Mouse (Mus musculus): ENCODE results near the gene Bmf.

Bmf gene

DNA sequence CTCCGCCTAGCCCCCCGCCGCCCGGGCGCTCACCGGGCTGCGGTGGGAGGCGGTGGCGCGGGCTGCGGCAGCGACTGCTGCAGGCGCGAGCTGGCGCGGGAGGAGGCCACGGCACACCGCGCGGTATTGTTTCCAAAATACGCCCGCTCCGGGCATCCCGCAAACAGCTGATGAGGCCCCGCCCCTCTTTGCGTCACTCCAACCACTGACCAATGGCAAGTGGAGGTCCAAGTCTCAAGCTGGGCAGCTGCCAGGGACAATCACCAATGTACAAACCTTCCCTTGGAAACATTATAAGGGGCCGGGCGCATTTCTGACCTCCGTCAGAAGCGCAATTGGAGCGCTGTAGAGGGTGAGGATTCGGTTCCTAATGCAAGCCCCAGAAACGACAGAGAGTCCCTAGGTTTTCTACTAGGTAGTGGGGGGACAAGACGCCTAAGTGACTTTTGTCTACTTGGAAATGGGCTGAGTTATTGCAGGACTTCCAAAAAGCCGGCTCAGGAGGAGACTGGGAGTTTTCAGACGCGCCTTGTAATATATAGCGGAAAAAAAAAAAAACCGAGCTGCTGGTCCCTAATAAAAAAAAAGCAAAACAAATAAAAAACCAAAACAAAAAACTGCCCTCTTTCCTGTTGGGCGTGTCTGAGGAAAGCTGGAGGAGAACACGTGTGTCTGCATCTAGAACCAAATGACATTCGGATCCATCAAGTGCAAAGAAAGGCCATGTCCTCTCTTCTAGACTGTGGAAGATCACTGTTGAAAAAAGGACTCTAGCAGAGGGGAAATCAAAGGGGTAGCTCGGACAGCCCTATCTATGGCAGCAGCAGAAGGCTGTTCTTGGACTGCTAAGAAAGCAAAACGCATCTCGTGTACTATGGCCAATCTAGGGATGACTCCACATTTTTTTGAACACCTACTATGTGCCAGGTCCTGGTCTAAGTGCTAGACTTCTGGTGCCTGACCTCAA, at the start of gene Bmf:
TSS of gene Bmf (minus strand) at position 181 of the 967 bp plus-strand sequence.
- DNase-seq, result peak; percentile 99

DNA sequence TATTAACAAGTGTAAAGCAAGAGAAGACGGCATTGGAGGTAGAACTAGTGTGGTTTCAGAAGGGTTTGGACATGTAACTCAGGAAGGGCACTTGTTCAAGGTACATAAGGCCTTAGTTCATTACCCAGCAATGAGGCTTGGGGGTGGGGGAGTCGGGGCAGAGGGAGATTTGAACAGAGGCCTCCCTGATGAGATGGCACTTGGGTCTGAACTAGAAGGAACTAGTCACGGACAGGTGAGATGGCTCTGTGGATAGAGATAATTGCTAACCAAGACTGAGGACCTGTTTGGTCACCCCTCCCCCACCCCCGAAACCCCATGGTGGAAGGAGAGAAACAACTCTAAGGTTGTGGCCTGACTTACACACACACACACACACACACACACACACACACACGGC, 49.6 kb upstream of the Bmf start:
- DNase-seq, result no peak

DNA sequence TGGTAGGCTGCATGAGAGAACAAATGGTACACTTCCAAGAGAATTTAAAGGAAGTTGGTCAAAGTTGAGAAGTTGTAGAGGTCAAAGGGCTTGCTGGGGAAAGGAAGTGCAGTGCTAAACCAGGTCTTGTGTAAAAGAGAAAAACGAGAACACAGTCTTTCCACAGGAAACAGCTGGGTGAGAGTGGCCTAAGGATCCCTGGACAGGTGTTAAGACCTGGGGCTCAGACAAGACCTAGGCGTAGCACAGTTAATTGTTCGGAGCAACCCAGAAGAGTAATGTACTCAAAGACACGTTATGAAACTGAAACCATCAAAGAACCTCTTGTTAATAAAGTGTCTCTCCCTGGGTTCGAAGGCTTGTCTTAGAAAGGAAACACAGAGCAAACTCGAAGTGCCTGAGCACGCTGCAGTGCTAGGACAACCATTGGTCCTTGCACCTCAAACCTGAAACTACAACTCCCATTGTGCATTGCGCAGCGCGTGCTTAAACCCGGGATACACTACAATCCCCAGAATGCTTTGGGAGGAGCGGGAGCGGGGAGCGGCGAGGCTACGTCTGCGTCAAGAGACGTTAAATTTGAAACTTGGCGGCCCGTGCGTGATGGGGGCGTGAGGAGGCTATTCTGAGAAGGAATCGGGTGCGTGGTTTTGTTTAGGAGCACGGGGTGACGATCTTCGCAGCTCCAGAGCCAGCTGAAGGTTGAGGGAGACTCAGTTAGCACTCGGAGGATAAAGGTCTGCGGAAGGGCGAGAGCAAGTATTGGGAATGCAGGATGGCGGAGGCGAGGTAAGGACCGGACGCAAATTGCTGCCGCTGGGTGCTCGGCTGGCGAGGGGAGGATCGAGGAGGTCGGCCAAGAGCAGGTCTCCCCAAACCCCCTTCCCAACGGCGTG, 48.4 kb upstream of the Bmf start, which contains the start of gene Bub1b:
TSS of gene Bub1b (plus strand) at position 539 of the 896 bp plus-strand sequence.
- peak; percentile 97 for DNase-seq

DNA sequence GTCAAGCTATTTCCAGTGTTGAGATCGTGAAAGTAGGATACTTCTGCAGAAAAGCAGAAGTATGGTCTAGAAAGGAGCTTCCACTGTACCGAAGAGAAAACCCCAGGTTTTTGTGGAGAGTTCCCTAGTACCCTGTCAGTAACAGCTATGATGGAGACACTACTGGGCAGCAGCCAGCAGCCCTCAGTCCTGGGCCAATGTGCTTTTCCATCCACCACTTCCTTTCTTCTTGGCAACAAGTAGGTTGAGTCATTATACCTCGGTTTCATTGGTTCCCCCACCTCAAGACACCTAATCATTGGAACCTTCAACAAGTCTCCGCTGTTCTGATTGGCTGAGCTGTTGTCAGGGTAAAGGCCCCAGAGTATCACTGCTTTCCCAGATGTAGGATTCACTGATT, 41.6 kb upstream of the Bmf start:
- no peak for DNase-seq

DNA sequence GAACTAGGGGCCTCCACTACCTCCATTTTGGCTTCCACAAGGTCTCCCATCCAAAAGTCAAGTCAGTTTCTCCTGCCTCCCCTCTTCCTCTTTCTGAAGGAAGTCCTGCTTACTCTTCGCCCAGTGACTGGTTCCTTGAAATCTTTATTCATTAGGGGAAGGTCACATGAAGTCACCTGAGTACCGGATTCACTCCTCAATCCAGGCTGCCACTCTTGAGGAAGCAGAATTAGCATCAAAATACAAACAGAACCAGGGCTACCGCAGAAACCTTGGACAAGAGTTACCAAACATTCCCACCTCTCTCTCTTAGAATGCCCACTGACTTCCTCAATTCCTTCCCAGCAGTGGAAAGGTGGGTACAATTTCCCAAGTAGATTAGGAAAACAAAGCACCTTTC, 38.2 kb upstream of the Bmf start:
- no peak for DNase-seq

DNA sequence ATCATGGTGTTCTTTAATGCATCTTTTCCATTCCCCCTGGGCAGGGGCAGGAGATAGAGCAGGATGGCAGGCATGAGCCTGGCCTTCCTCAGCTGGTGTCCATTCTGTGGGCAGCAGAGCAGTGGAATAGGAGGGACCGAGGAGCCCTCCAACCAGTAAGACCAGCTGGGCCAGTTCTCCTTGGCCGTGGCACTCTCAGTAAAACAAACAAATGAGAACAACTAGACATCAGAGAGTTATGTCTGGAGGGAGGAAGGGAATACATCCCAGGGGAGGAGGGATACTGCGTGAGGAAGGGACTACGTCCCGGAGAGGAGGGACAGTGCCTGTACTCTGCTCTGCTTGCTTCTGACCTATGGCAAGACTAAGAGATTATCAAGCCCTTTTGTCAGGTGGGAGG, 36.5 kb upstream of the Bmf start:
- DNase-seq, result no peak

DNA sequence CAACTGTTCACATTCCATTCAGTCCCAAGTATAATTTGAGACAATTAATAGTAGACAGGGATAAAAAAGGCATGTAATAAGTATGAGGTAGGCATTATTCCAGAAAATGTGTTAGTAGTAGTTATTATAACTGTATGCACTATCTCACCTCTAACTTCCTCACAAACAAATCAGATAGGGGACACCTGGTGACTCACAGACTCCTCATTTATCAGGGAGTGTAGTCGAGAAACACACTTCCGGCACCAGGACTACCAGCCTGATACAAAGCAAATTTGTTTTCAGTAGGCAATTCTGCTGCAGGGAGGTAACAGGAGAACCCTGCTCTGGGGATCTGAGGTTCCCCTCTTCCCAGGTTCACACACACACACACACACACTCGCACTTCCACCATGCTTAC, 23.6 kb upstream of the Bmf start:
- DNase-seq, result no peak

DNA sequence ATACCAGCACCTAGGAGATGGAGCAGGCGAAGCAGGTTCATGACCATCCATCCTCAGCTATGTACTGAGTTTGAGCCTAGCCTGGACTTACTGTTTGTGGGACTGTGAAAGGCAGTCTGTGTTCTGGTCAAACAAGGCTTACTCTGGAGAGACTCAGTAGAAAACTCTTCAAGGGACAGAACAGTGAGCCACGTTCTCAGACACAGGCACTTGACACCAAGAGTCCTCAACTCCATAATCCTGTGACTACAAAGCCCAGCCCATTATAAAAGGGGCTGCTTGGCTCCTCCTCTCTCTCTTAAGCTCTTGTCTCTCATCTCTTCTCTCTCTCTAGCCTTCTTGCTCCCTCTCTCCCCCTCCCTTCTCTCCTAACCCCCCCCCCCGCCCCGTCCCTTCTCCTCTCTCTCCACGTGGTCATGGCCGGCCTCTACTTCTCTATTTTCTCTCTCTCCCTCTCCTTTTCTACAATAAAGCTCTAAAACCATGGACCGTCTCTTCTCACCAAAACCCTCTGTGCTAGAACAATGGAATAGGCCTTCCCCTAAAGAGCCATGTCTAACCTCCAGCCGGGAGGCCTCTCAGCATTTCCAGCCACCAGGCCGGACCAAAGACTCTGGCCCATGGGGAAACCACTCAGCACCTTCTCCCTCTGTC, 22.8 kb upstream of the Bmf start:
- DNase-seq, result no peak

DNA sequence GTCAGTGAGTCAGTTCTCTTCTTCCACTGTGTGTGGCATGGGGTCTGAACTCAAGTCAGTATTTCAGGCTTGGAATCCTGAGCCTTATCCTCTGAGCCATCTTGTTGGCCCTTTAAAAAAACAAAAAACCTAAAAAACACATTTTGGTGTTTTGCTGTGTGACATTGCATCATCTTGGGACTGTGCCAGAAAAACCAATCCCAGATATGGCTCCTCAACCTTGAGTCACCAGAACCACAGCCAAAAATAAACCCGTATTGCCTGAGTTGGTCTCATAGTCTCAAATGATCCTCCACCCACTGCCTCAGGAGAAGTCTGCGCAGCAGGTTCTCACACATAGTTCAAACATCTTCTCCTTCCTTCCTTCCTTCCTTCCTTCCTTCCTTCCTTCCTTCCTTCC, 21.5 kb upstream of the Bmf start:
- no peak for DNase-seq

DNA sequence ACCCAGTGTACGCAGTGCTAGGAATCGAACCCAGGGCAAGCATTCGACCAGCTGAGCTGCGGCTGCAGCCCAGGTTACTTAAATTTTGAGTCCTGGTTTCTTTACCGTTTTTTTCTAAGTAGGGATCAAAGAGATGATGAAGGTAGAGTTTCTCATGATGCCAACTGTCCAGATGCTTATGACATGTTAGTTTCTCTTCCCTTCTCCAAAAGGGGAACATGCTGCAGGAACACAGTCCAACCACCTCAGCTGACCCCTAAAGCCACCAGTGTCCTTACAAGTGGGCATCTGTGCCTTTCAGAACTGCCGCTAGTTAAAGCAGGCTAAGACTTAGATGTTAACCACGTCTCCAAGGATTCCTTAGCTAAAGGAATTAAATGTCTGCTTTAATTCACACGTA, 17.7 kb upstream of the Bmf start:
- no peak for DNase-seq

DNA sequence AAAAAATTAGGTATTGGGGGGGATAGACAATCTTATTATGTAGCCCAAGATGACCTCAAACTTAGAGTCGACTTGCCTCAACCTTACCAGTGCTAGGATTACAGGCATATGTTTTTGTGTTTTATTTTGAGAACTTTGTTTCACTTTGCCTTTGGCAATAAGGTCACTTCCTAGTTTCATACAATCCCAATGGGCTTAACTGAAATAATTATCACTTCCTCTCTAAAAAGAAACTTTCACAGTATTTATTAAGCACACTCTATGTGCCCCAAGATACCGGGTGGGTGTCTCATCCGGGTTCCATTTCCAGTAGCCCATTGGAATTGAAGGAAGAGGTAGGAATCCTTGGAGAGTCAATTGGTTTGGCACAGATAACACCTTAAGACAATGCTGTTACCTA, 12.9 kb upstream of the Bmf start:
- DNase-seq, result no peak

DNA sequence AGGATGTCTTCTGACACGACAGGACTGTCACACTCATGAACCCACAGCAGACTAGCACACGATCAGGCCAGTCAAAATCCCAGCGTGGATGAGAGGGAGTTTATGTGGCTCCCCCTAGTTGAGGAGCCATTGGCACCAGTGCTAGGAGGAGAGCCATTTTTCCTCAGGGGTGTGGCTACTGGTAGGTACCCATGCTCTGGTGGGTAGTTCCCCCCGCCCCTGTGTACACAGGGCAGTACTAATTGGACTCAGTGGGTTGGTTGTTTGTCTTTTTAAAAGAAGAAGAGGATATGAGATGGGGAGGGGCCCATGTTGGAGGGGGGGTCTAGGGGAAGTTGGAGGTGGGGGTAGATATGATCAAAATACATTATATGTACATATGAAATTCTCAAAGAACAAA, 12.5 kb upstream of the Bmf start:
- DNase-seq, result no peak

DNA sequence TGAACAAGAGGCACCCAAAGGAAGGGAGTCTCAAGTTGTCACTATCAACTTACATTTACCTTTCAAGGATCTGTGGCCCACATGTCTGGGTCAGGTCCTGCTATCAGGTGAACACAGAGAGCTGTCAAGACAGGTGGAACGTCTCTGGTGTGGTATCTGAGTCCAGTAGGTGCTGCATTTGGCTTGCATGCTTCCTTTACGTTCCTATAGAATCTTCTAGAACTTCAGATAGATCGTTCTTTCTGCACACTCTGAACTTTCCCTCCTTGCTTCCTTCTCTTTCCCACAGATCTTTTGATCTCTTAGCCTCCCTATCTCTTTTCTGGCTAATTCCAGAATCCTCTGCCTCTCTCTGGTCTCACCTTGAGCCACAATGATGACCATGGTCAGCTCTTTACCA, 8.9 kb upstream of the Bmf start:
- DNase-seq, result no peak

DNA sequence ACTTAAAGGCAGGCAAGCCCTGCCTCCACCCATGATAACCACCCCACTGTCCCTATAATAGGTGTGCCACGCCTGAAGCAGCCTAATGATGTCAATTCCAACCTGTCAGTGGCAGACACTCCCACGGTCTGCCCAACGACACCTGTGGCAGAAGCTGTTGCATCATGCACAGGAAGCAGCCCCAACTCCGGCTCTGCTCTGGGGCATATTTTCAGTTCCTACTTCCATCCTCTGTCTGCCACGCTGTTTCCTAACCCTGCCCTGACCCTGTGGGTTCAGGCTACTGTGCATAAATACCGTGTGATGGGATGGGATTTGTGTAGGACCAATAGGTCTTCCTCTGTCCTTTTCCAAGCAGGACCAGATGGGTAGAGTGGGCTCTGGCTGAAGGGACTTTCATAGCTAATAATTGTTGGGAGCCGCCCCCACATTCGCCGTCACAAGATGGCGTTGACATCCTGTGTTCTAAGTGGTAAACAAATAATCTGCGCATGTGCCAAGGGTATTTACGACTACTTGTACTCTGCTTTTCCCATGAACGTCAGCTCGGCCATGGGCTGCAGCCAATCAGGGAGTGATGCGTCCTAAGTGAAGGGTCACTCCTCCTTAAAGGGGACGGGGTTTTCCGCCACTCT, 5.0 kb upstream of the Bmf start:
- peak; percentile 68 for DNase-seq

DNA sequence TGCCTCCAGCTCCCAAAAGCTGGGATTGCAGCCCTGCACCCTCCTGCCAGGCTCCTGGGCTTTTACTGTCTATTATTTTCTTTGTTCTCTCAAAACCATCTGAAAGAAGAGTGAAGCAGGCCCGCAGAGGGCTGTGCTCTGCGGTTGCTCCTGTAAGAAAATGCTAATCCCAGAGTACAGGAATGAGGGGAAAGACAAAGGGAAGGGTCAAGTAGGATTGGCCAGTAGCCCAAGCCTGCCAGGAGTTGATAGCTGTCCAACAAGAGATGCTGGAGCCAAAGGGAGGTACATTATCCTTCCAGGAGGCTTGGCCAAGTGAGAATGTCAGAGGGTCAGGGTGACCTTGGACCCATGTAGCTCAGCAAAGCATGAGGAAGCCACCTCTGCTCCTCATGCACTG, 2.1 kb upstream of the Bmf start:
- no peak for DNase-seq

DNA sequence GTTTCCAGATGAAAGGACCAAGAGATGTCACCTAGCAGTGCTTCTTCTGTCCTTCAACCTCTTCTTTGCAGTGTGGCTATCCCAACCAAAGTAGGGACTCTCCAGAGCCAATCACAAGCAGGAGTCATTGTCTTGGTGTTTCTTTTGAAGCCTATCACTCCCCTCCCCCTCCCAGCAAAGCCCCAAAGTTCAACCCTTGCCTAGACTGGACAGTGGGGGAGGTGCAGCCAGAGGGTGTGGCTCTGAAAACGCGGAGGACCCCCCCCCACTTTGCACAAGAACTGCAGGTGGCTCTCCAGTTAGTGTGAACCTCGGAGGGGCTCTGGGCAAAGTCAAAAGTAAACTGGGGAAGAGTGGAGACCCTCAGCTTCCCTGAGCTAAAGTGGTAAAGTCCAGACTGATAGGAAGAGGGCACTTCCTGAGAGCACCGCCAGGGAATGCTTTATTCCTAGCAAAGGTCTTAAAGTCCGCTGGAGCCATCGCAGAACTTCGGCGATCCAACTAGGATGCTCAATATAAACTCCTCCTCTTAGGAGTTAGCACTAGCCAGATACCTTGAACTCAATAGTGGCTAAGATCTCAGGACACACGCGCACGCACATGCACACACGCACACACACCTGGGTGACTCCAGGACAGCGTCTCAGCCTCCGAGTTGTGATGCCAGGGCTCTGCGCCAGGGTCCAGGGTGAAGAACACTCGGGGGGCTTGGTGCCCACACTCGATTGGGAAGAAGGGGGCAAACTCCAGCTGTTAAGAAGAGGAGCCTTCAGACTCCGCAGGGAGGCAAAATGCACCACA, 866 bp downstream of the Bmf start:
- peak; percentile 39 for DNase-seq

DNA sequence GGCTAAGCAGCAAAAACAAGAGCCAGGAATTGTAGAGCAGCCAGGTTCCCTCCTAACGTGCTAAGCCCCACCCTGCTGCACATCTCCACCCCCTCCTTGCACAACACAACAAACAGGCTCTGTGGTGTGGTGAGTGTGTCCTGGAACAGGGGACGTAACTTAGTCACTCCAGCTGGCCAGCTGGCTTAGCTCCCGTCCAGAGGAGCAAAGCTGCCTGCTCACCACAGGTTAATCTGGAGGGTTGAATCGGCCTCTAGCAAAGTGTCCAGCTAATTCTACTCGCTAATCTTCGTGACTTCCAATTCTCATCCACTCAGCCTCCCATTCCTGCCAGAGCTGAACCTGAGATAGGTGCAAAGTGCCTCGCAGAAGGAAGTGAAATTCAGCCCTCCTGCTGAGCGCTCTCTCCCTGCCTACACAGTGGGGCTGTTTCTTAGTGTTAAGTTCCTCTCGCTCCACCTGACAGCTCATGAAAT, 1.9 kb downstream of the Bmf start:
- peak; percentile 64 for DNase-seq

DNA sequence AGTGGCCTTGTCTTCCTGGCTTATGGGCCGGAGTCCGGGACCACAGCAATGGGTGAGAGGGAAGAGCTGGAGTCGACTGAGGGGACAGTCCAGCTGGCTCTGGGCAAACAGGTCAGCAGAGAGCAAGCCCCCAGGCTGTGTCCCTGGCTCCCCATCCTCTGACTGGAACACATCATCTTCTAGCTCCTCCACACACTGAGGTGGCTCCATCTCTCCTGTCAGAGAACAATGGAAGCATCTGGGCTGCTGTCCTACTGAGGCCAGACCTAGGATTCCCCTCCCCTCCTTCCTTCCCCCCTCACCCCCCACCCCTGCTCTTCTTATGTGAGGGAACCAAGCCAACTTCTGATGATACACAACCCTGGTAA, 2.7 kb downstream of the Bmf start:
- DNase-seq, result no peak

DNA sequence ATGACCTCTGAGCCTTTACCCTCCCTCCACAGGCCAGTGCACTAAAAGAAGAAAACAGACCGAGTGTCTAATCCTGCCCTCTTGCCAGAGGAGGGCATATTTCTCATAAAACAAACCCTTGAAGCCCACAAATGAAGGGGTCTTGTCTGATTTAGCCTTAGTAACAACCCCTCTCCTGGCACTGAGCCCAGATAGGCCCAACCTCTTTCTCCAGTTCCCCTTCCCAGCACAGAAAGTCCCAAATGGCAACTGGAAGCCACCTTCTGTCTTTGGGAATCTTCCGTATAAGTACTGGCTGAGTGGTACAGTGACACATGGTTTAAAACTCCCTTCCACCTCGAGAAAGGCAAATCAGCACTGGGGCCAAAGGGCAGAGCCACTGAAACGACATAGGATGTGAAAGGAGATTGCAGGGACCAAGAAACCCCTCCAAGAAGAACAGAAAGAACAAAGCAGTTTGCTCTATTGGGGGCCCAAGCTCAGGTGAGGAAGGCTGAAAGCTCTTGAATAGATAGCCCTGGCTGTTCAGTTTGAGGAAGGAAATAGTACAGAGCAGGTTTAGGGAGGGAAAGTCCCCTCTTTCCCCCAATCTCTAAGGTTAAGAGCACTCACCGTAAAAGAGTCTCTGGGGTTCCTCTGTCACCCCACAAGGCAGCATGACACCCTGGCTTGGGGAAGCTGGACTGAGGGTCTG, 3.2 kb downstream of the Bmf start:
- DNase-seq, result no peak

DNA sequence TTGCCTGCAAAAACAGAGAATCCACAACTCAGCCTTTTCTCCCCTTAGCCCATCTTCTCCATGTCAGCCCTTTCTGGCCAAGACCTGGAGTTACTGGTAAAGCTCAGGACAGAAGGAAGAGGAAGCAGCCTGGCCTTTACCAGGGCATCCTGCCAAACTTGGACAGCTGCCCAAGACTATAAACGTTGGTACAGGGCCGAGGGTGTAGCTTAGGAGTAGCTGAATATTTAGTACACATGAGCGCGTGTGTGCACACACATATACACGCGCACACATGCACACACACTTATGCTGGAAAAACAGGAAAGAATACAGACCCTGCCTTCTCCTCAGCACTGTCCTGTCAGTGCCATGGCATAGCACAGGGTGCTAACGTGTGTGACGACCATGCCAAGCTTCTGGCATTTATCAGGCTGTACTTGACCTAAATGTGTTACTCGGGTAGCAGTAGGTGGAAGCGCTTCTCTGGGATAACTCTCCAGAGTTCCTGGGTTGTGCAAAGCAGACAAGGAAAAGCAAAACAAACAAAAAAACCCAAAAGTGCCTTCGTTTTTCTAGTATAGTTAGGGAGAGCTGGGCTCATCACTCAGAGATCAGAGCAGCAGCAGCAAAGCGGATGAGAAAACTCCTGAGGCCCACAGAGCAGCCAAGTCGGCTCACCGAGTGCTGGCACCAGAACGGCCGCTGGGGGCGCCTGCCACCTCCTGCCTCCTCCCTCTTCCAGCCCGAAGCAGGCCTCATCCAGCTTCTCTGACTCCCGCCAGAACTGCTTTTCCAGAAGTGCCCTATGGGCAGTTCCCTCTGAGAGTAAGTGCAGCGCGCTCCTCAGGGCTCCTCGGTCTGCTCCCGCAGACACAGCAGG, 4.0 kb downstream of the Bmf start:
- DNase-seq, result peak; percentile 89

Measured in retina, postnatal 1 day (tissue).